Mouse (Mus musculus) cerebellum, postnatal 10 days (tissue): Measurements from ENCODE around the gene Jak2.

Experiments used
- DNase-seq, 2 experiments: peaks; one replicate each; pipeline ENCODE4 v3.0.0; 2021; ENCODE audit warnings: mixed read lengths in 2 of 2

Gene Jak2

GRCm38 (mm10) chr19:29253728-29254127 is 2.1 kb downstream of the Jak2 start:
- DNase-seq, result peak; percentile 93 to 95

GRCm38 (mm10) chr19:29254671-29255070 is 3.0 kb downstream of the Jak2 start:
- DNase-seq, result no peak

GRCm38 (mm10) chr19:29255327-29256027 is 3.8 kb downstream of the Jak2 start:
- no peak for DNase-seq

GRCm38 (mm10) chr19:29261638-29262037 is 10.0 kb downstream of the Jak2 start:
- DNase-seq, result no peak

- no peak for DNase-seq
These were observed 11.9 kb downstream of the Jak2 start for GRCm38 (mm10) chr19:29263492-29263891.

GRCm38 (mm10) chr19:29265538-29265937 is 13.9 kb downstream of the Jak2 start:
- DNase-seq, result peak; percentile 64 to 70

- DNase-seq, result no peak
These were observed 15.6 kb downstream of the Jak2 start for GRCm38 (mm10) chr19:29267075-29267868.

- no peak for DNase-seq
These were observed 17.2 kb downstream of the Jak2 start for GRCm38 (mm10) chr19:29268788-29269321.

- DNase-seq, result no peak
These were observed 18.6 kb downstream of the Jak2 start for GRCm38 (mm10) chr19:29270226-29270625.

GRCm38 (mm10) chr19:29271147-29271578 is 19.5 kb downstream of the Jak2 start:
- DNase-seq, result no peak

- no peak for DNase-seq
These were observed 20.6 kb downstream of the Jak2 start for GRCm38 (mm10) chr19:29272011-29272809.

- DNase-seq, result no peak
These were observed 24.8 kb downstream of the Jak2 start for GRCm38 (mm10) chr19:29276414-29276813.

- DNase-seq, result no peak
These were observed 27.4 kb downstream of the Jak2 start for GRCm38 (mm10) chr19:29278944-29279587.

GRCm38 (mm10) chr19:29285451-29285869 is 33.8 kb downstream of the Jak2 start:
- DNase-seq, result no peak

- DNase-seq, result peak; percentile 14 to 19
These were observed 36.2 kb downstream of the Jak2 start for GRCm38 (mm10) chr19:29287863-29288262.

- no peak for DNase-seq
These were observed 39.9 kb downstream of the Jak2 start for GRCm38 (mm10) chr19:29291532-29291931.

GRCm38 (mm10) chr19:29292546-29292945 is 40.9 kb downstream of the Jak2 start:
- no peak for DNase-seq

GRCm38 (mm10) chr19:29294756-29295155 is 43.1 kb downstream of the Jak2 start:
- DNase-seq, result no peak

- no peak for DNase-seq
These were observed 44.5 kb downstream of the Jak2 start for GRCm38 (mm10) chr19:29296166-29296565.

GRCm38 (mm10) chr19:29297366-29297765 is 45.7 kb downstream of the Jak2 start:
- DNase-seq, result no peak

GRCm38 (mm10) chr19:29300919-29301318 is 49.3 kb downstream of the Jak2 start:
- no peak for DNase-seq

- DNase-seq, result no peak
These were observed 50.5 kb downstream of the Jak2 start for GRCm38 (mm10) chr19:29302119-29302518.
